ENCODE assay signal across 8 mouse cellular contexts in genomic region chr5:114702403-114703392, GRCm38 (mm10). TPM values are rescaled to one million over a fixed set of nuclear protein-coding genes. Genes with fewer than 3 reads are reported as not detected.
A peak's percentile ranks its signal among the peaks of the same experiment; 100 is the strongest.
DNase-seq lines count a peak whose midpoint lies in the region; ATAC-seq lines count a peak whose summit lies in the region.

No protein-coding gene starts in this region.

- DNase-seq in cerebellum, adult 9-10 months: peak; percentile 36
- DNase-seq in cerebellum, adult 8-10 months: no peak
- DNase-seq in neural tube, embryonic 11.5 days (ENCODE audit: low spot score): peak; percentile 51
- no peak for DNase-seq in right cerebral cortex, postnatal 36 days (ENCODE audit: low spot score in 2 of 2)
- DNase-seq in layer of hippocampus, postnatal 14 days (ENCODE audit: low spot score in 2 of 2): no peak

- H3K4me1 ChIP-seq in neural tube, embryonic 11.5 days (ENCODE audit: control insufficient read depth, insufficient read depth, low read length): no peaks in the 10 kb centered on the region
- no peaks in the 10 kb centered on the region for H3K4me1 ChIP-seq in neural tube, embryonic 15.5 days
- H3K4me1 ChIP-seq in hindbrain, embryonic 12.5 days: peaks cover 3% of the 10 kb centered on the region; the same call in 1 of the 2 replicates
- H3K4me1 ChIP-seq in megakaryocyte, embryonic 14.5 days: peaks cover 30% of the 10 kb centered on the region

- H3K36me3 ChIP-seq in neural tube, embryonic 11.5 days (ENCODE audit: control insufficient read depth, insufficient read depth, low read length): no peaks in the 10 kb centered on the region
- H3K36me3 ChIP-seq in neural tube, embryonic 15.5 days: no peaks in the 10 kb centered on the region
- H3K36me3 ChIP-seq in hindbrain, embryonic 12.5 days: no peaks in the 10 kb centered on the region
- no peaks in the 10 kb centered on the region for H3K36me3 ChIP-seq in megakaryocyte, embryonic 14.5 days (replicated peaks; ENCODE audit: low read length)

- no peak for ATAC-seq in neural tube, embryonic 11.5 days (ENCODE audit: insufficient read depth, low FRiP score, low TSS enrichment)
- no peak for ATAC-seq in neural tube, embryonic 15.5 days (ENCODE audit: low FRiP score)
- ATAC-seq in hindbrain, embryonic 12.5 days (ENCODE audit: low FRiP score): 0 out of 2 replicates have a peak, but pooled peaks have one; percentile 26

- H3K9ac ChIP-seq in neural tube, embryonic 11.5 days (ENCODE audit: low read length): no peak overlapping the region
- no peak overlapping the region for H3K9ac ChIP-seq in neural tube, embryonic 15.5 days (replicated peaks)
- no peak overlapping the region for H3K9ac ChIP-seq in hindbrain, embryonic 12.5 days

- 62% methylated on average over 14 of the region's 14 CpGs for WGBS in neural tube, embryonic 11.5 days
- WGBS in neural tube, embryonic 15.5 days: 61% methylated on average over 14 of the region's 14 CpGs
- WGBS in hindbrain, embryonic 12.5 days: 62% methylated on average over 14 of the region's 14 CpGs

- no peaks in the 10 kb centered on the region for H3K27me3 ChIP-seq in neural tube, embryonic 11.5 days (ENCODE audit: control insufficient read depth, insufficient read depth, low read length)
- no peaks in the 10 kb centered on the region for H3K27me3 ChIP-seq in neural tube, embryonic 15.5 days (replicated peaks)
- no peaks in the 10 kb centered on the region for H3K27me3 ChIP-seq in hindbrain, embryonic 12.5 days
- H3K27me3 ChIP-seq in megakaryocyte, embryonic 14.5 days (replicated peaks): peaks cover 6% of the 10 kb centered on the region

- no peak overlapping the region for H3K27ac ChIP-seq in neural tube, embryonic 11.5 days (ENCODE audit: low read depth, low read length)
- H3K27ac ChIP-seq in neural tube, embryonic 15.5 days (replicated peaks): no peak overlapping the region
- no peak overlapping the region for H3K27ac ChIP-seq in hindbrain, embryonic 12.5 days

- no peaks in the 10 kb centered on the region for H3K9me3 ChIP-seq in neural tube, embryonic 11.5 days (ENCODE audit: control insufficient read depth, low read length)
- no peaks in the 10 kb centered on the region for H3K9me3 ChIP-seq in neural tube, embryonic 15.5 days (replicated peaks)
- no peaks in the 10 kb centered on the region for H3K9me3 ChIP-seq in hindbrain, embryonic 12.5 days (replicated peaks)
- H3K9me3 ChIP-seq in megakaryocyte, embryonic 14.5 days: no peaks in the 10 kb centered on the region

- H3K4me2 ChIP-seq in neural tube, embryonic 11.5 days (ENCODE audit: low read depth): no peak overlapping the region
- no peak overlapping the region for H3K4me2 ChIP-seq in neural tube, embryonic 15.5 days
- no peak overlapping the region for H3K4me2 ChIP-seq in hindbrain, embryonic 12.5 days (replicated peaks)

- no peak overlapping the region for H3K4me3 ChIP-seq in neural tube, embryonic 11.5 days (ENCODE audit: low read depth, low read length)
- no peak overlapping the region for H3K4me3 ChIP-seq in neural tube, embryonic 15.5 days (replicated peaks)
- no peak overlapping the region for H3K4me3 ChIP-seq in hindbrain, embryonic 12.5 days
- peak overlapping the region; percentile 48 for H3K4me3 ChIP-seq in megakaryocyte, embryonic 14.5 days (replicated peaks)

RNA-seq across cellular contexts. Expression of gene Tchp, which starts 4.9 kb away (rescaled TPM):
- polyA plus RNA-seq in neural tube, embryonic 11.5 days (2014; fragmentation: Nextera tagmentation; extraction: Ambion mirVana): 12.8 and 14.3 TPM in 2 replicates
- polyA plus RNA-seq in neural tube, embryonic 15.5 days (2015; fragmentation: Nextera tagmentation; extraction: Ambion mirVana): 14.1 and 15.6 TPM in 2 replicates
- polyA plus RNA-seq in hindbrain, embryonic 12.5 days (2016; fragmentation: Nextera tagmentation; extraction: Ambion mirVana): 19.6 and 21.1 TPM in 2 replicates
- 7.0 and 10.0 TPM in 2 replicates for polyA plus RNA-seq in megakaryocyte, embryonic 14.5 days (2012; ENCODE audit: insufficient read depth, low replicate concordance)
- total RNA-seq in layer of hippocampus, postnatal 14 days (2021): 10 to 100 TPM; 12.1 to 13.1 TPM

RNA-seq across cellular contexts. Expression of gene Gltp, which starts 11.9 kb away (rescaled TPM):
- 68.9 and 72.6 TPM in 2 replicates for polyA plus RNA-seq in neural tube, embryonic 11.5 days (2014; fragmentation: Nextera tagmentation; extraction: Ambion mirVana)
- 39.2 and 69.0 TPM in 2 replicates for polyA plus RNA-seq in neural tube, embryonic 15.5 days (2015; fragmentation: Nextera tagmentation; extraction: Ambion mirVana)
- 60.5 and 63.3 TPM in 2 replicates for polyA plus RNA-seq in hindbrain, embryonic 12.5 days (2016; fragmentation: Nextera tagmentation; extraction: Ambion mirVana)
- 38.6 and 56.2 TPM in 2 replicates for polyA plus RNA-seq in megakaryocyte, embryonic 14.5 days (2012; ENCODE audit: insufficient read depth, low replicate concordance)
- total RNA-seq in layer of hippocampus, postnatal 14 days (2021): 10 to 100 TPM; 49.7 to 55.7 TPM

RNA-seq across cellular contexts. Expression of gene Trpv4, which starts 44.5 kb away (rescaled TPM):
- polyA plus RNA-seq in neural tube, embryonic 11.5 days (2014; fragmentation: Nextera tagmentation; extraction: Ambion mirVana): 0.32 and 0.81 TPM in 2 replicates
- polyA plus RNA-seq in neural tube, embryonic 15.5 days (2015; fragmentation: Nextera tagmentation; extraction: Ambion mirVana): 1.4 and 1.6 TPM in 2 replicates
- 1.3 and 1.5 TPM in 2 replicates for polyA plus RNA-seq in hindbrain, embryonic 12.5 days (2016; fragmentation: Nextera tagmentation; extraction: Ambion mirVana)
- 1.5 and 2.1 TPM in 2 replicates for polyA plus RNA-seq in megakaryocyte, embryonic 14.5 days (2012; ENCODE audit: insufficient read depth, low replicate concordance)
- total RNA-seq in layer of hippocampus, postnatal 14 days (2021): 1 to 10 TPM; 2.2 to 5.7 TPM

Comparison
In these comparisons a context has a peak if more than half of its experiments do, and no peak if none do; other contexts are left out.
1. DNase-seq: peak in cerebellum, adult 9-10 months (single experiment) and neural tube, embryonic 11.5 days (single experiment); none in cerebellum, adult 8-10 months (single experiment), right cerebral cortex, postnatal 36 days (0 of 2) and layer of hippocampus, postnatal 14 days (0 of 2).